Mouse (Mus musculus) spleen, adult 2 months (tissue): ENCODE results near the gene Gstm7.

Experiments used
- CTCF ChIP-seq: fragments of 200-500 bp; IDR thresholded peaks from 2 replicates; pipeline ENCODE4 v1.5.1; 2011; ENCODE audit warnings: mild to moderate bottlenecking, inconsistent platforms; ENCODE audit not compliant: insufficient read depth, insufficient read length, insufficient replicate concordance; ENCODE audit errors: extremely low read depth
- POLR2A ChIP-seq: fragments of 200-500 bp; IDR thresholded peaks from 2 replicates; pipeline ENCODE4 v1.6.1; 2011; ENCODE audit warnings: low read depth, low read length, inconsistent platforms

DNA sequence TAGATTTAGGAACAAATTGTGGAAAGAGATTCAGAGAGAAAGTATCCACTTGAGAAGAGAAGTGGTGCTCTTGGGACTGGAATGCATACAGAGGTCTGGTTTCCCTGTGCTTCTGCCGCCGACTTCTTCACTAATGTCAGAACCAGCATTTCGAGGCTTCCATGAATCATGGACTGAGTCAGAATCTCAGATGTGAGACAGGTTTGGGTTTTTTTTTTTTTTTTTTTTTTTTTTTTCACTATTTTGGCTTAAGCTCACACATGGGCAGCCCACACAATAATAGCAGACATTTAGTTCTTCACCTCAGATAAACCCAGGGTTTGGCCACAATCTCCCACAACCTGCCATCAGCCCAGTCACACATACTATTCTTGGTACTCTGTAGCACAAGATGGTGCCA lies 3.7 kb upstream of the Gstm7 start:
- TF ChIP-seq CTCF (no peak), POLR2A (no peak)
